ENCODE assay signal across 19 mouse cellular contexts in genomic region chr6:97276890-97277497, GRCm38 (mm10). TPM values are rescaled to one million over a fixed set of nuclear protein-coding genes. Genes with fewer than 3 reads are reported as not detected.
DNase-seq lines count a peak whose midpoint lies in the region; ATAC-seq lines count a peak whose summit lies in the region.
"Had no signal": no experiment of that assay in that cellular context is flagged by ENCODE, and none has a peak within 500 bp of the region (broad histone marks: within the 10 kb centered on the region; RNA-seq: fewer than 3 reads in every experiment).

No protein-coding gene starts in this region.

- no peak overlapping the region for H3K27ac ChIP-seq in midbrain, embryonic 13.5 days
- H3K27ac ChIP-seq in midbrain, embryonic 10.5 days (replicated peaks) = no peak overlapping the region
- H3K27ac ChIP-seq: heart, embryonic 15.5 days; liver, embryonic 14.5 days; midbrain, embryonic 12.5 days had no signal

- 72% methylated on average over 5 of the region's 5 CpGs for WGBS in midbrain, embryonic 13.5 days
- WGBS in midbrain, embryonic 10.5 days = 60% methylated on average over 5 of the region's 5 CpGs

- ATAC-seq in midbrain, embryonic 13.5 days = 0 out of 2 replicates have a peak, but pooled peaks have one; percentile 51
- ATAC-seq in monocyte, adult 5-6 weeks (replicated peaks; ENCODE audit: insufficient number of reproducible peaks, low FRiP score, low TSS enrichment, poor library complexity, severe bottlenecking) = no peak
- no peak for ATAC-seq in erythroblast, adult 5-6 weeks (replicated peaks; ENCODE audit: low FRiP score, poor library complexity, severe bottlenecking)

- no peak overlapping the region for H3K9ac ChIP-seq in midbrain, embryonic 13.5 days (replicated peaks)
- H3K9ac ChIP-seq: heart, embryonic 15.5 days; liver, embryonic 14.5 days; midbrain, embryonic 12.5 days had no signal

- no peaks in the 10 kb centered on the region for H3K9me3 ChIP-seq in midbrain, embryonic 13.5 days
- H3K9me3 ChIP-seq in midbrain, embryonic 10.5 days (replicated peaks) = no peaks in the 10 kb centered on the region
- H3K9me3 ChIP-seq: G1E; heart, embryonic 15.5 days; midbrain, embryonic 12.5 days had no signal

- H3K4me1 ChIP-seq in midbrain, embryonic 13.5 days (replicated peaks) = peaks cover 11% of the 10 kb centered on the region
- peaks cover 29% of the 10 kb centered on the region for H3K4me1 ChIP-seq in midbrain, embryonic 10.5 days

- no peaks in the 10 kb centered on the region for H3K36me3 ChIP-seq in midbrain, embryonic 13.5 days
- H3K36me3 ChIP-seq in midbrain, embryonic 10.5 days = no peaks in the 10 kb centered on the region
- H3K36me3 ChIP-seq: G1E; heart, embryonic 15.5 days; midbrain, embryonic 12.5 days had no signal

- H3K4me3 ChIP-seq in midbrain, embryonic 13.5 days (replicated peaks) = no peak overlapping the region
- H3K4me3 ChIP-seq in midbrain, embryonic 10.5 days = no peak overlapping the region
- H3K4me3 ChIP-seq: erythroblast, embryonic 14.5 days; heart, embryonic 15.5 days; midbrain, embryonic 12.5 days had no signal

- peaks cover 12% of the 10 kb centered on the region; the same call in 1 of the 2 replicates for H3K27me3 ChIP-seq in midbrain, embryonic 13.5 days
- H3K27me3 ChIP-seq in midbrain, embryonic 10.5 days (ENCODE audit: low read depth, poor library complexity, severe bottlenecking) = peaks cover 48% of the 10 kb centered on the region
- H3K27me3 ChIP-seq: heart, embryonic 15.5 days had no signal

- intact Hi-C loops in heart, postnatal 10 days (cut with DNase I) = loop anchor here (2.0 to 10.0 kb wide), 4 partner anchors 26 to 728 kb away; no protein-coding TSS in a partner anchor

- H3K4me2 ChIP-seq in midbrain, embryonic 13.5 days (replicated peaks) = no peak overlapping the region
- H3K4me2 ChIP-seq: heart, embryonic 15.5 days had no signal

- peak; percentile 93 for DNase-seq in heart, adult 11 months
- no peak for DNase-seq in heart, postnatal 10 days
- no peak for DNase-seq in midbrain, embryonic 10.5 days (ENCODE audit: low spot score)
- DNase-seq in T-cell, adult 2 months (ENCODE audit: low spot score) = peak; percentile 3
- DNase-seq in thymus, postnatal 14 days = peak; percentile 28
- DNase-seq: adrenal gland, postnatal 25 days; B cell, adult 2 months; right cerebral cortex, postnatal 4 days had no signal

RNA-seq across cellular contexts. Expression of gene Lmod3, which starts 24.4 kb away (rescaled TPM):
- total RNA-seq in heart, postnatal 10 days (2021) = 10 to 100 TPM; 45.8 to 66.3 TPM
- 0.07 TPM in 1 of 2 replicates, not detected in the other for polyA plus RNA-seq in midbrain, embryonic 13.5 days (2015; fragmentation: Nextera tagmentation; extraction: Ambion mirVana)
- not detected in 2 replicates for polyA plus RNA-seq in midbrain, embryonic 10.5 days (2016; fragmentation: Nextera tagmentation; extraction: Ambion mirVana)
- total RNA-seq in monocyte, adult 5-6 weeks (2017) = not detected in 3 replicates
- total RNA-seq in erythroblast, adult 5-6 weeks (2015; ENCODE audit: low replicate concordance) = not detected in 2 replicates
- total RNA-seq in erythroblast, adult 5-6 weeks (2017; ENCODE audit: low replicate concordance) = not detected in 2 replicates
- total RNA-seq: adrenal gland, postnatal 25 days; layer of hippocampus, postnatal 14 days had no signal
- polyA plus RNA-seq: erythroblast, embryonic 14.5 days; frontal cortex, adult 2 months; G1E; hindbrain, embryonic 16.5 days; liver, embryonic 14.5 days; midbrain, embryonic 12.5 days had no signal

Comparison
In these comparisons a context has a peak if more than half of its experiments do, and no peak if none do; other contexts are left out.
1. DNase-seq: peak in heart, adult 11 months (single experiment), T-cell, adult 2 months (single experiment) and thymus, postnatal 14 days (single experiment); none in heart, postnatal 10 days (0 of 2) and midbrain, embryonic 10.5 days (single experiment).
2. RNA of gene Lmod3, which starts 24.4 kb away (total RNA-seq): 45.8 to 66.3 TPM in heart, postnatal 10 days; not detected in monocyte, adult 5-6 weeks and not detected in erythroblast, adult 5-6 weeks; every median in the first group is over 10 times any median in the second.